Mouse (Mus musculus): ENCODE results near the gene Fbxl15. TPM values are rescaled to one million over a fixed set of nuclear protein-coding genes. Genes with fewer than 3 reads are reported as not detected.

Fbxl15 gene
- polyA plus RNA-seq (2012; rRNA removed) (6.3 and 8.0 TPM in 2 replicates), polyA plus RNA-seq (2014; fragmentation: Nextera tagmentation; extraction: Ambion mirVana) (10.0 and 12.5 TPM in 2 replicates)

DNA sequence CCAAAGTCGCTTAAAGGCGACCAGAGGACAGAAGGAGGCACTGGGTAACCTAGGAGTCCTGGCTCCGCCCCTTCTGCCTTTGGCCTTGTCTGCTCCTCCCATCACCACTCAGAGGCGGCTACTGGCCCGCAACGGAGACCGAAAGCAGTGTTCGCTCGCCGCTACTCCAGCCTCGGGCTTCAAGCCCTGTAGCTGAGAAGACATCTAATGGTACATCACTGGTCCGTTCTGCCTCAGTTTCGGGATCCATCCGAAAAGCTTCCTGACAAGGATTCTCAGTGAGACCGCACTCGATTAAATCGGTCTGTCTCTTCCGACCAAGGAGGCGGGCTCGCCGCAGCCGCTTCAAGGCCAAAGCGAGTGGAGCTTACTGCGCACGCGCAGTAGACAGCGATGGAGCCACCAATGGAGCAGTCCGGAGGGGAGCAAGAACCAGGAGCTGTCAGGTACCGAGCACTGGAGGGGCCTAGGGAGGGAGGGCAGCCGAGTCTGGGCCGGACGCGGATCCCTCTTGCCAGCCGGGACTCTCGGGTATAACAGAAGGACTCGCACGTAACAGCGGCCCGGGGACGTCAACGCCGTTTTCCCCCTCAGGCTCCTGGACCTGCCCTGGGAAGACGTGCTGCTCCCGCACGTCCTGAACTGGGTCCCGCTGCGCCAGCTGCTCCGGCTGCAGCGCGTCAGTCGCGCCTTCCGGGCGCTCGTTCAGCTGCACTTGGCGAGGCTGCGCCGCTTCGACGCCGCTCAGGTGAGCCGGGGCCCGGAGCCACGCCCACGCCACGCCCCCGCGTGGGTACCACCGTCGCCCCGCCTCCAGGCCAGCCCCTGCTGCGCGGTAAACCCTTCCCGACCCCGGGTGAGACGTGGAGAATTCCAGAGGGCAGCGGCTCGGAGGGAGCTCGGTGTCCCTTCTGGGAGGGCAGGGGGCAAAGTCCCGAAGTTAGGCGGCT is at the start of gene Fbxl15:
Gene Fbxl15, plus strand, starts transcription at position 104 of the 950 bp plus-strand sequence.
- no peak for TF ChIP-seq EP300 (IDR thresholded peaks at IDR 0.05; ENCODE audit: low read depth)
- no peak for TF ChIP-seq CTCF (IDR thresholded peaks at IDR 0.05; ENCODE audit: low read depth)
- Histone ChIP-seq H3K27ac (peak within 1 kb of the TSS; percentile 41), H3K36me3 (replicated peaks; ENCODE audit: control insufficient read depth, insufficient read depth, low read depth) (peaks cover 5% of the 10 kb centered on the region; the same call in 1 of the 2 replicates), H3K4me2 (ENCODE audit: low read depth) (peak within 1 kb of the TSS; percentile 98), H3K9me3 (ENCODE audit: control insufficient read depth, low read length) (no peaks in the 10 kb centered on the region), H3K9ac (replicated peaks) (peak within 1 kb of the TSS; percentile 75), H3K27me3 (ENCODE audit: control insufficient read depth, insufficient read depth, low read length) (peaks cover 43% of the 10 kb centered on the region), H3K4me3 (ENCODE audit: insufficient read depth in 1 of 2, low read depth in 2 of 2, low read length in 2 of 2) (peak within 1 kb of the TSS; percentile 87 to 90), H3K4me1 (replicated peaks; ENCODE audit: control insufficient read depth in 2 of 2, insufficient read depth in 2 of 2, low read length in 1 of 2) (peaks cover 13 to 21% of the 10 kb centered on the region in 2 experiments)
- ATAC-seq (ENCODE audit: insufficient read depth) (peak; percentile 92), DNase-seq (ENCODE audit: low read depth in 3 of 3, low spot score in 3 of 3) (peak; percentile 90 to 92 (median 90))
- under 1% methylated on average over 81 of the region's 81 CpGs for WGBS (ENCODE audit: insufficient replicate concordance)

DNA sequence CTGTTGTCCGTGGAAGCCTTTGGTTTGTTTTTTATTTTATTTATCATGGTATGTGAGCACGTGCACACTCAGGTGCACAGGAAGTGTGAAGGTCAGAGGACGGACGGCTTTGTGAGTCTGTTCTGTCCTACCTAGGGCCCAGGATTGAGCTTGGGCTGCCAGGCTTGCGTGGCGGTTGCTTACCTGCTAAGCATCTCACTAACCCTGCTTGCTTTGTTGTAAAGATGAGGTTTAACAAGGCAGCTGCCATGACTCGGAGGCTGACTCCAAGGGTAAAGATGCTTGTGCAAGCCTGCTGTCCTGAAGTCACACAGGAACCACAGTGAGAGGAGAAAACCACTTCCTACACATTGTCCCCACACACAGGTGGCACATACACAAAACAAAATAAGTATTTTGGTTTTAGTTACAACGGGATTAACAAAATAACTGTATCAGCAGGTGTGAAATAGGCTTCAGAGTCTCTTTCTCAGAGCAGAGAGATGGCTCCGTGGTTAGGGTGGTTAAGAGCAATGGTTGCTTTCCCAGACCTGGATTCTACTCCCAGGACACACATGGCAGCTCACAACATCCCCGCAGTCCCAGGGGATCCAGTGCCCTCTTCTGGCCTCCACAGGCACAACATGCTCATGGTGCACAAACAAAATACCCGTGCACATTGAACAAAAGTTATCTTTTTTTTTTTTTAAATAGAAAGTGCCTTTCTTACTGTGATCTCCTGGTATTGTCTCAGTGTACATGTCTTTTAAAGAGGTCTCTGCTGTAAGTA is 45.7 kb upstream of the Fbxl15 start:
- 79% methylated on average over 11 of the region's 11 CpGs for WGBS (ENCODE audit: insufficient replicate concordance)
- Histone ChIP-seq H3K4me3 (ENCODE audit: insufficient read depth in 1 of 2, low read depth in 2 of 2, low read length in 2 of 2) (no peak overlapping the region), H3K36me3 (replicated peaks; ENCODE audit: control insufficient read depth, insufficient read depth, low read depth) (no peaks in the 10 kb centered on the region; the same call in none of the 2 replicates), H3K27me3 (ENCODE audit: control insufficient read depth, insufficient read depth, low read length) (no peaks in the 10 kb centered on the region), H3K4me1 (replicated peaks; ENCODE audit: control insufficient read depth in 2 of 2, insufficient read depth in 2 of 2, low read length in 1 of 2) (no peaks in the 10 kb centered on the region), H3K27ac (no peak overlapping the region), H3K9me3 (ENCODE audit: control insufficient read depth, low read length) (no peaks in the 10 kb centered on the region), H3K4me2 (ENCODE audit: low read depth) (no peak overlapping the region), H3K9ac (replicated peaks) (no peak overlapping the region)
- TF ChIP-seq CTCF (IDR thresholded peaks at IDR 0.05; ENCODE audit: low read depth), result peak; percentile 32
- TF ChIP-seq EP300 (IDR thresholded peaks at IDR 0.05; ENCODE audit: low read depth), result no peak
- DNase-seq (ENCODE audit: low read depth in 3 of 3, low spot score in 3 of 3) (no peak), ATAC-seq (ENCODE audit: insufficient read depth) (no peak)

DNA sequence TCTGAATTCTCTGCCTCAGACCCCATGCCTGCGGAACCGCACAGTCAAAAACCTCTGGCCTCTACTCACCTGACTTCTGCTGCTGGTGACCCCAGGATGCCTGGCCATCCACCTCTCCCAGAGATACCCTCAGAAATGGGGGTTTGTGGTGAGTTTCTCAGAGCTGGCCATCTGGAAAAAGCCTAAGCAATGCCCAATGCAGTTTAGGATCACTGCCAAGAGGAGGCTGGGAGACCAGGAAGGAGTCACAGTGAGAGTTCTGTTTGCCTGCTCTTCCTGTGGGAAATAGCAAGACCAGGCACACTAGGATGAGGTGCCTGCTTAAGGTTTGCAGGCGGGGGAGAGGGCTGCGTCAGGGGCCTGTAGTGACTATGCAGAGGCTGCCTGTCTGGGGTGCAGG is 43.3 kb upstream of the Fbxl15 start:
- Histone ChIP-seq H3K9me3 (ENCODE audit: control insufficient read depth, low read length) (no peaks in the 10 kb centered on the region), H3K4me1 (replicated peaks; ENCODE audit: control insufficient read depth in 2 of 2, insufficient read depth in 2 of 2, low read length in 1 of 2) (no peaks in the 10 kb centered on the region), H3K27ac (no peak overlapping the region), H3K36me3 (replicated peaks; ENCODE audit: control insufficient read depth, insufficient read depth, low read depth) (no peaks in the 10 kb centered on the region; the same call in none of the 2 replicates), H3K27me3 (ENCODE audit: control insufficient read depth, insufficient read depth, low read length) (no peaks in the 10 kb centered on the region), H3K4me3 (ENCODE audit: insufficient read depth in 1 of 2, low read depth in 2 of 2, low read length in 2 of 2) (no peak overlapping the region), H3K9ac (replicated peaks) (no peak overlapping the region), H3K4me2 (ENCODE audit: low read depth) (no peak overlapping the region)
- DNase-seq (ENCODE audit: low read depth in 3 of 3, low spot score in 3 of 3), result no peak
- 82% methylated on average over 4 of the region's 4 CpGs for WGBS (ENCODE audit: insufficient replicate concordance)
- ATAC-seq (ENCODE audit: insufficient read depth), result no peak
- TF ChIP-seq CTCF (IDR thresholded peaks at IDR 0.05; ENCODE audit: low read depth) (no peak), EP300 (IDR thresholded peaks at IDR 0.05; ENCODE audit: low read depth) (no peak)

DNA sequence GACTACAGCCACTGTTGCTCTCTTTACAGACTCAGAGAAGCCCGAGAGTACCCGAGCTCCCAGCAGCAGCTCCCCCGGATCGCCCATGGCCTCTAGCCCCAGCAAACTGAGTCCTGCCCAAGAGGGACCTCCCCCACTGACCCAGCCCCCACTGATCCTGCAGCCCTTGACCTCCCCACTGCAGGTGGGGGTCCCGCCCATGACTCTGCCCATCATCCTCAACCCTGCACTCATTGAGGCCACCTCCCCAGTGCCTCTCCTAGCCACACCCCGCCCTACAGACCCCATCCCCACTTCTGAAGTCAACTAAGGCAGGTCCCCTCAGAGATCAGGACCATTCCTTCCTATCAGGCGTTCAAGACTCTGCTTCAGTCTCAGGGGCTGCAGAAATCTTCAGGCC is 42.4 kb upstream of the Fbxl15 start:
- H3K36me3 ChIP-seq (replicated peaks; ENCODE audit: control insufficient read depth, insufficient read depth, low read depth), result no peaks in the 10 kb centered on the region; the same call in none of the 2 replicates
- ATAC-seq (ENCODE audit: insufficient read depth), result no peak
- H3K9ac ChIP-seq (replicated peaks), result no peak overlapping the region
- H3K27ac ChIP-seq, result no peak overlapping the region
- TF ChIP-seq CTCF (IDR thresholded peaks at IDR 0.05; ENCODE audit: low read depth) (no peak), EP300 (IDR thresholded peaks at IDR 0.05; ENCODE audit: low read depth) (no peak)
- 74% methylated on average over 7 of the region's 7 CpGs for WGBS (ENCODE audit: insufficient replicate concordance)
- no peak overlapping the region for H3K4me3 ChIP-seq (ENCODE audit: insufficient read depth in 1 of 2, low read depth in 2 of 2, low read length in 2 of 2)
- no peaks in the 10 kb centered on the region for H3K9me3 ChIP-seq (ENCODE audit: control insufficient read depth, low read length)
- H3K4me1 ChIP-seq (replicated peaks; ENCODE audit: control insufficient read depth in 2 of 2, insufficient read depth in 2 of 2, low read length in 1 of 2), result no peaks in the 10 kb centered on the region
- DNase-seq (ENCODE audit: low read depth in 3 of 3, low spot score in 3 of 3), result no peak
- no peak overlapping the region for H3K4me2 ChIP-seq (ENCODE audit: low read depth)
- no peaks in the 10 kb centered on the region for H3K27me3 ChIP-seq (ENCODE audit: control insufficient read depth, insufficient read depth, low read length)

Data from liver, embryonic 14.5 days (tissue).